Comparison of ENCODE assay signal across 20 mouse cellular contexts in the genomic region with DNA sequence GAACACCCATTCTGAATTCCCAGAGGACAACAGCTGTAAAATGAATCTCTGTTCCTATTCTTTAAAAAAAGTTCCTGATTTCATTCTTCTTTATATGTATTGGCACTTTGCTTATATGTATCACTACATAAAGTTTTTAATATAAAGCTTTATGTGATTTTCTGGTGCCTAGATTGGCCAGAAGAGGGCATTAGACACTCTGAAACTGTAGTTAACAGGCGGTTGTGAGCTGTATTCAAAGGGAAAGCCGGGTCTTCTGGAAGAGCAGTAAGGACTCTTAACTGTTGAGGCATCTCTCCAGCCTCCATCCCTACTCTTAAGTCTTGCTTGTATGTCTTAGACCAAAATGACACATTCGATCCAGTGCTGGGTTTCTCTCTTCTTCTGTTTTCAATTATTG.
DNase-seq lines count a peak whose midpoint lies in the region; ATAC-seq and TF ChIP-seq lines count a peak whose summit lies in the region.
"Had no signal": no experiment of that assay in that cellular context is flagged by ENCODE, and none has a peak within 500 bp of the region (broad histone marks: within the 10 kb centered on the region; RNA-seq: fewer than 3 reads in every experiment).

No protein-coding gene starts in this region.

- no peak overlapping the region for H3K4me3 ChIP-seq in heart, postnatal 0 days (ENCODE audit: low read depth, low read length)
- H3K4me3 ChIP-seq in heart, embryonic 10.5 days = no peak overlapping the region
- H3K4me3 ChIP-seq in midbrain, embryonic 14.5 days (replicated peaks; ENCODE audit: low read depth, low read length) = no peak overlapping the region
- H3K4me3 ChIP-seq in midbrain, embryonic 11.5 days (ENCODE audit: low read depth, low read length) = no peak overlapping the region
- H3K4me3 ChIP-seq in stomach, postnatal 0 days (ENCODE audit: low read depth, low read length) = no peak overlapping the region
- H3K4me3 ChIP-seq: embryonic facial prominence, embryonic 15.5 days; forebrain, embryonic 13.5 days; neural tube, embryonic 15.5 days; stomach, embryonic 15.5 days had no signal

- ATAC-seq in heart, postnatal 0 days (ENCODE audit: insufficient read depth, low read depth) = no peak
- ATAC-seq in midbrain, embryonic 14.5 days (ENCODE audit: low FRiP score, low TSS enrichment) = no peak
- ATAC-seq in midbrain, embryonic 11.5 days (ENCODE audit: low FRiP score) = no peak
- ATAC-seq in Patski = no peak
- no peak for ATAC-seq in stomach, postnatal 0 days (ENCODE audit: low FRiP score, low TSS enrichment)
- ATAC-seq: forebrain, embryonic 13.5 days had no signal

- H3K9ac ChIP-seq in heart, postnatal 0 days (replicated peaks; ENCODE audit: low read depth, low read length) = no peak overlapping the region
- H3K9ac ChIP-seq in midbrain, embryonic 14.5 days (replicated peaks; ENCODE audit: low read length) = no peak overlapping the region
- no peak overlapping the region for H3K9ac ChIP-seq in midbrain, embryonic 11.5 days (ENCODE audit: low read length)
- no peak overlapping the region for H3K9ac ChIP-seq in stomach, postnatal 0 days (ENCODE audit: low read length)
- H3K9ac ChIP-seq: embryonic facial prominence, embryonic 15.5 days; forebrain, embryonic 13.5 days; neural tube, embryonic 15.5 days; stomach, embryonic 15.5 days had no signal

- CTCF ChIA-PET in Patski (lab: Charles Lee) = interaction anchor here (0.9 to 2.2 kb wide), 4 partner anchors 12 to 198 kb away, joined by 3 to 4 read pairs (median 4); no protein-coding TSS in a partner anchor

- TF ChIP-seq EP300 in heart, postnatal 0 days (IDR thresholded peaks at IDR 0.05; ENCODE audit: low read depth) = no peak
- TF ChIP-seq EP300 in stomach, postnatal 0 days (optimal IDR thresholded peaks at IDR 0.05) = no peak

- H3K36me3 ChIP-seq in heart, postnatal 0 days (replicated peaks; ENCODE audit: control insufficient read depth, insufficient read depth, low read length) = no peaks in the 10 kb centered on the region
- no peaks in the 10 kb centered on the region for H3K36me3 ChIP-seq in heart, embryonic 10.5 days
- no peaks in the 10 kb centered on the region for H3K36me3 ChIP-seq in midbrain, embryonic 14.5 days (ENCODE audit: control insufficient read depth, insufficient read depth, low read length)
- no peaks in the 10 kb centered on the region for H3K36me3 ChIP-seq in midbrain, embryonic 11.5 days (ENCODE audit: control insufficient read depth, insufficient read depth, low read length)
- H3K36me3 ChIP-seq in stomach, postnatal 0 days (ENCODE audit: control insufficient read depth, insufficient read depth, low read length) = no peaks in the 10 kb centered on the region
- H3K36me3 ChIP-seq: embryonic facial prominence, embryonic 15.5 days; neural tube, embryonic 15.5 days; stomach, embryonic 15.5 days had no signal

- peak; percentile 10; the same call in 1 of the 2 replicates for TF ChIP-seq CTCF in heart, postnatal 0 days (IDR thresholded peaks at IDR 0.05; ENCODE audit: low read depth)
- peak; percentile 24 for TF ChIP-seq CTCF in Patski (IDR thresholded peaks at IDR 0.05)
- TF ChIP-seq CTCF in stomach, postnatal 0 days (IDR thresholded peaks at IDR 0.05; ENCODE audit: low read depth) = peak; percentile 48

- H3K27ac ChIP-seq in heart, postnatal 0 days (ENCODE audit: low read depth) = no peak overlapping the region
- H3K27ac ChIP-seq in heart, embryonic 10.5 days = no peak overlapping the region
- no peak overlapping the region for H3K27ac ChIP-seq in midbrain, embryonic 14.5 days (replicated peaks; ENCODE audit: low read depth, low read length)
- H3K27ac ChIP-seq in midbrain, embryonic 11.5 days (ENCODE audit: low read depth, low read length) = no peak overlapping the region
- no peak overlapping the region for H3K27ac ChIP-seq in stomach, postnatal 0 days (replicated peaks)
- H3K27ac ChIP-seq: embryonic facial prominence, embryonic 15.5 days; forebrain, embryonic 13.5 days; neural tube, embryonic 15.5 days; stomach, embryonic 15.5 days had no signal

- in situ Hi-C loops in Patski (cut with MboI; ENCODE audit: low pct_unique_long_range_greater_than_20kb) = no loop called here

- POLR2A ChIA-PET in Patski (lab: Charles Lee) = no interaction called here

- H3K9me3 ChIP-seq in heart, postnatal 0 days (replicated peaks; ENCODE audit: control insufficient read depth, low read length) = no peaks in the 10 kb centered on the region
- H3K9me3 ChIP-seq in heart, embryonic 10.5 days = no peaks in the 10 kb centered on the region
- H3K9me3 ChIP-seq in midbrain, embryonic 14.5 days (ENCODE audit: control insufficient read depth, low read length) = no peaks in the 10 kb centered on the region
- H3K9me3 ChIP-seq in midbrain, embryonic 11.5 days (ENCODE audit: control insufficient read depth, low read length) = no peaks in the 10 kb centered on the region
- H3K9me3 ChIP-seq in stomach, postnatal 0 days (ENCODE audit: control insufficient read depth, low read length) = no peaks in the 10 kb centered on the region
- H3K9me3 ChIP-seq: embryonic facial prominence, embryonic 15.5 days; forebrain, embryonic 13.5 days; neural tube, embryonic 15.5 days; stomach, embryonic 15.5 days had no signal

- DNase-seq in heart, postnatal 0 days (ENCODE audit: low spot score) = no peak
- DNase-seq in heart, embryonic 10.5 days (ENCODE audit: low spot score) = no peak
- peak; percentile 40 for DNase-seq in midbrain, embryonic 14.5 days
- no peak for DNase-seq in midbrain, embryonic 11.5 days (ENCODE audit: low spot score, missing footprints)
- no peak for DNase-seq in Patski (ENCODE audit: low read depth, low spot score)
- DNase-seq in stomach, postnatal 0 days (ENCODE audit: low spot score) = no peak
- DNase-seq in B cell, adult 2 months = no peak
- DNase-seq: adrenal gland, postnatal 25 days; cerebellum, adult 9-11 months; gastrocnemius, postnatal 14 days; heart, postnatal 4 days; kidney, postnatal 10 days; layer of hippocampus, adult 9-11 months; thymus, postnatal 14 days had no signal

- no peak overlapping the region for H3K4me2 ChIP-seq in heart, postnatal 0 days (ENCODE audit: low read depth, low read length)
- H3K4me2 ChIP-seq in midbrain, embryonic 14.5 days (ENCODE audit: low read length) = no peak overlapping the region
- H3K4me2 ChIP-seq in midbrain, embryonic 11.5 days = no peak overlapping the region
- no peak overlapping the region for H3K4me2 ChIP-seq in stomach, postnatal 0 days (replicated peaks; ENCODE audit: low read depth)
- H3K4me2 ChIP-seq: embryonic facial prominence, embryonic 15.5 days; forebrain, embryonic 13.5 days; heart, embryonic 11.5 days; liver, embryonic 11.5 days; neural tube, embryonic 15.5 days; stomach, embryonic 15.5 days had no signal

- no peaks in the 10 kb centered on the region for H3K27me3 ChIP-seq in heart, postnatal 0 days (ENCODE audit: control insufficient read depth, insufficient read depth, low read length)
- H3K27me3 ChIP-seq in heart, embryonic 10.5 days (ENCODE audit: insufficient read depth, poor library complexity, severe bottlenecking) = no peaks in the 10 kb centered on the region
- H3K27me3 ChIP-seq in midbrain, embryonic 14.5 days (ENCODE audit: control insufficient read depth, insufficient read depth, low read length) = no peaks in the 10 kb centered on the region
- H3K27me3 ChIP-seq in midbrain, embryonic 11.5 days (ENCODE audit: control insufficient read depth, insufficient read depth, low read length) = no peaks in the 10 kb centered on the region
- no peaks in the 10 kb centered on the region for H3K27me3 ChIP-seq in Patski
- H3K27me3 ChIP-seq in stomach, postnatal 0 days (ENCODE audit: control insufficient read depth, insufficient read depth, low read length) = no peaks in the 10 kb centered on the region
- H3K27me3 ChIP-seq: embryonic facial prominence, embryonic 15.5 days; forebrain, embryonic 13.5 days; neural tube, embryonic 15.5 days; stomach, embryonic 15.5 days had no signal

- WGBS in heart, postnatal 0 days = 52% methylated on average over 3 of the region's 3 CpGs
- 49% methylated on average over 3 of the region's 3 CpGs for WGBS in heart, embryonic 10.5 days
- 59% methylated on average over 3 of the region's 3 CpGs for WGBS in midbrain, embryonic 14.5 days
- 59% methylated on average over 3 of the region's 3 CpGs for WGBS in midbrain, embryonic 11.5 days
- 55% methylated on average over 3 of the region's 3 CpGs for WGBS in stomach, postnatal 0 days

- no peaks in the 10 kb centered on the region for H3K4me1 ChIP-seq in heart, postnatal 0 days (ENCODE audit: control insufficient read depth, insufficient read depth)
- H3K4me1 ChIP-seq in heart, embryonic 10.5 days = no peaks in the 10 kb centered on the region
- no peaks in the 10 kb centered on the region for H3K4me1 ChIP-seq in midbrain, embryonic 14.5 days (ENCODE audit: control insufficient read depth, insufficient read depth, low read length)
- H3K4me1 ChIP-seq in midbrain, embryonic 11.5 days (ENCODE audit: control insufficient read depth, insufficient read depth, low read length) = no peaks in the 10 kb centered on the region
- no peaks in the 10 kb centered on the region for H3K4me1 ChIP-seq in stomach, postnatal 0 days (replicated peaks; ENCODE audit: control insufficient read depth, insufficient read depth)
- H3K4me1 ChIP-seq: embryonic facial prominence, embryonic 15.5 days; neural tube, embryonic 15.5 days; stomach, embryonic 15.5 days had no signal
